10 mouse cellular contexts compared by ENCODE assay signal in the genomic region with DNA sequence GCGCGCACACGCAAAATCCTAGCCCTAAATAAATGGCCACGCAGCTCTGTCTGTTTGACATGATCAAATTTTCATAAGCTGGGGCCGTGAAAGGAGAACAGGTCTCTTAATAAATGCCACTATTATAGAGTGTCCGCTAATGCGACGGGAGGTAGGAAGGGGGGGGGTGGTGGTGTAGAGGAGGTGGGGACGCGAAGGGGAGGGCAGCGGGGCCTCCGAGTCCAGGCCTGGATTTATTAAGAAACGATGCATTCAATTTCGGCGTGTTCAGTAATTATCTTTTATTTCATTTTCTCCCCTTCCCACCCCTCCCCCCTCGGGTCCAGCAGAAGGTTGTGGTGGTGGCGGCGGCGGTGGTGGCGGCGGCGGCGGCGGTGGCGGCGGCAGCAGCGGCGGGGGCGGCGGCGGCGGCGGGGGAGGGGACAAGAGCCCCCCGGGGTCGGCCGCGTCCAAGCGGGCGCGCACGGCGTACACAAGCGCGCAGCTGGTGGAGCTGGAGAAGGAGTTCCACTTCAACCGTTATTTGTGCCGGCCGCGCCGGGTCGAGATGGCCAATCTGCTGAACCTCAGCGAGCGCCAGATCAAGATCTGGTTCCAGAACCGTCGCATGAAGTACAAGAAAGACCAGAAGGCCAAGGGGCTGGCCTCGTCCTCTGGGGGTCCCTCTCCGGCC. TPM values are rescaled to one million over a fixed set of nuclear protein-coding genes. Genes with fewer than 3 reads are reported as not detected.
DNase-seq lines count a peak whose midpoint lies in the region; ATAC-seq and TF ChIP-seq lines count a peak whose summit lies in the region.
"Had no signal": no experiment of that assay in that cellular context is flagged by ENCODE, and none has a peak within 500 bp of the region (broad histone marks: within the 10 kb centered on the region; RNA-seq: fewer than 3 reads in every experiment).

No protein-coding gene starts in this region.

- TF ChIP-seq CTCF in thymus, adult 2 months (IDR thresholded peaks at IDR 0.05; ENCODE audit: borderline replicate concordance, control insufficient read depth, extremely low read depth, insufficient read depth, low read length, poor library complexity), result no peak

- peak overlapping the region; percentile 62 for H3K4me2 ChIP-seq in hindbrain, embryonic 12.5 days (replicated peaks)
- peak overlapping the region; percentile 35 for H3K4me2 ChIP-seq in limb, embryonic 14.5 days (replicated peaks; ENCODE audit: low read depth, low read length, severe bottlenecking)

- H3K9me3 ChIP-seq in ES-E14 (ENCODE audit: control insufficient read depth, insufficient read depth, low read depth, low read length), result no peaks in the 10 kb centered on the region
- no peaks in the 10 kb centered on the region for H3K9me3 ChIP-seq in hindbrain, embryonic 12.5 days (replicated peaks)
- no peaks in the 10 kb centered on the region for H3K9me3 ChIP-seq in limb, embryonic 14.5 days (ENCODE audit: control insufficient read depth, low read length)
- H3K9me3 ChIP-seq: G1E had no signal

- H3K4me1 ChIP-seq in ES-E14 (ENCODE audit: control insufficient read depth in 2 of 2, insufficient read depth in 2 of 2, low read length in 2 of 2, poor library complexity in 1 of 2), result peaks cover 0 to 10% of the 10 kb centered on the region in 2 experiments; a peak in 1 of 4 replicates
- peaks cover 39% of the 10 kb centered on the region for H3K4me1 ChIP-seq in hindbrain, embryonic 12.5 days
- H3K4me1 ChIP-seq in limb, embryonic 14.5 days (ENCODE audit: control insufficient read depth, insufficient read depth, low read length), result no peaks in the 10 kb centered on the region
- H3K4me1 ChIP-seq in thymus, adult 2 months (replicated peaks; ENCODE audit: control insufficient read depth, insufficient read depth, low read length), result no peaks in the 10 kb centered on the region

- in situ Hi-C loops in ES-E14 (cut with MboI; ENCODE audit: low sequenced_read_pairs in 2 of 2, unreplicated experiment in 2 of 2), result no loop called here

- H3K36me3 ChIP-seq in ES-E14 (ENCODE audit: control insufficient read depth, insufficient read depth, low read length, poor library complexity, severe bottlenecking), result no peaks in the 10 kb centered on the region
- H3K36me3 ChIP-seq in hindbrain, embryonic 12.5 days, result no peaks in the 10 kb centered on the region
- H3K36me3 ChIP-seq in limb, embryonic 14.5 days (ENCODE audit: control insufficient read depth, insufficient read depth, low read length), result no peaks in the 10 kb centered on the region
- H3K36me3 ChIP-seq in thymus, adult 2 months (ENCODE audit: control insufficient read depth, insufficient read depth, low read length), result no peaks in the 10 kb centered on the region
- H3K36me3 ChIP-seq: G1E had no signal

- H3K4me3 ChIP-seq in ES-E14 (ENCODE audit: insufficient read depth in 1 of 2, low read depth in 1 of 2, low read length in 2 of 2, poor library complexity in 1 of 2, severe bottlenecking in 1 of 2), result peak overlapping the region; percentile 14 to 32; a peak in 2 of 4 replicates
- H3K4me3 ChIP-seq in hindbrain, embryonic 12.5 days, result peak overlapping the region; percentile 42
- H3K4me3 ChIP-seq in limb, embryonic 14.5 days (replicated peaks; ENCODE audit: low read length), result peak overlapping the region; percentile 17
- no peak overlapping the region for H3K4me3 ChIP-seq in thymus, adult 2 months (ENCODE audit: control insufficient read depth, insufficient read depth, low read length)

- DNase-seq in heart, adult 11 months, result peak; percentile 89
- DNase-seq in heart, adult 18-20 months, result no peak
- DNase-seq in ES-E14 (ENCODE audit: low read depth, low spot score), result no peak
- no peak for DNase-seq in limb, embryonic 14.5 days (ENCODE audit: low spot score)
- no peak for DNase-seq in yolk sac, embryonic 10.5 days (ENCODE audit: low spot score)
- DNase-seq in thymus, adult 2 months, result no peak
- DNase-seq in layer of hippocampus, postnatal 36 days, result no peak
- DNase-seq: cerebellum, adult 11 months had no signal

- peaks cover 87% of the 10 kb centered on the region for H3K27me3 ChIP-seq in hindbrain, embryonic 12.5 days
- H3K27me3 ChIP-seq in limb, embryonic 14.5 days (ENCODE audit: control insufficient read depth, insufficient read depth, low read length), result peaks cover 97% of the 10 kb centered on the region
- H3K27me3 ChIP-seq in thymus, adult 2 months (ENCODE audit: control insufficient read depth, insufficient read depth, low read length), result peaks cover 20% of the 10 kb centered on the region

- ATAC-seq in hindbrain, embryonic 12.5 days (ENCODE audit: low FRiP score), result no peak
- ATAC-seq in limb, embryonic 14.5 days (ENCODE audit: low FRiP score, low read depth), result no peak

- H3K27ac ChIP-seq in ES-E14 (ENCODE audit: insufficient read depth, low read depth, low read length, poor library complexity, severe bottlenecking), result no peak overlapping the region
- H3K27ac ChIP-seq in hindbrain, embryonic 12.5 days, result peak overlapping the region; percentile 95
- H3K27ac ChIP-seq in limb, embryonic 14.5 days (replicated peaks; ENCODE audit: low read depth, low read length), result no peak overlapping the region
- no peak overlapping the region for H3K27ac ChIP-seq in thymus, adult 2 months (ENCODE audit: control insufficient read depth, insufficient read depth, low read length)

- H3K9ac ChIP-seq in ES-E14 (ENCODE audit: insufficient read depth, low read depth, low read length, poor library complexity, severe bottlenecking), result no peak overlapping the region
- H3K9ac ChIP-seq in hindbrain, embryonic 12.5 days, result peak overlapping the region; percentile 85
- no peak overlapping the region for H3K9ac ChIP-seq in limb, embryonic 14.5 days (ENCODE audit: low read depth, low read length, severe bottlenecking)

- no peak for TF ChIP-seq POLR2A in limb, embryonic 14.5 days (IDR thresholded peaks at IDR 0.05; ENCODE audit: borderline replicate concordance, extremely low read depth, insufficient read depth, insufficient read length)
- no peak for TF ChIP-seq POLR2A in thymus, adult 2 months (IDR thresholded peaks at IDR 0.05; ENCODE audit: control insufficient read depth, extremely low read depth, insufficient read depth, low read length, poor library complexity)

- WGBS in hindbrain, embryonic 12.5 days, result under 1% methylated on average over 32 of the region's 56 CpGs
- WGBS in limb, embryonic 14.5 days, result 2% methylated on average over 39 of the region's 56 CpGs
- 71% methylated on average over 56 of the region's 56 CpGs for WGBS in thymus, adult 2 months

TF ChIP-seq in ES-E14, 5 proteins besides CTCF, POLR2A, EP300 and RAD21:
- TF ChIP-seq HCFC1 (IDR thresholded peaks at IDR 0.05; ENCODE audit: borderline replicate concordance, insufficient read depth, low read length), result no peak
- no peak for TF ChIP-seq ZC3H11A (IDR thresholded peaks at IDR 0.05; ENCODE audit: borderline replicate concordance, low read depth, low read length)
- no peak for TF ChIP-seq ZNF384 (IDR thresholded peaks at IDR 0.05; ENCODE audit: low read depth, low read length)
- TF ChIP-seq MAFK (IDR thresholded peaks at IDR 0.05; ENCODE audit: insufficient read depth, low read depth, low read length), result no peak
- TF ChIP-seq CHD2 (IDR thresholded peaks at IDR 0.05; ENCODE audit: low read depth, low read length), result no peak

RNA-seq across cellular contexts. Expression of gene Hoxb2, which starts 5.0 kb away (rescaled TPM):
- under 1 TPM; 0.46 to 0.62 TPM for total RNA-seq in heart, adult 18-20 months (2021)
- total RNA-seq in ES-E14 (2012; rRNA removed), result 0.62 TPM in 1 of 2 replicates, not detected in the other
- polyA plus RNA-seq in hindbrain, embryonic 12.5 days (2016; fragmentation: Nextera tagmentation; extraction: Ambion mirVana), result 58.2 and 73.9 TPM in 2 replicates
- 9.6 and 9.9 TPM in 2 replicates for polyA plus RNA-seq in limb, embryonic 14.5 days (2012; rRNA removed)
- 4.2 and 5.8 TPM in 2 replicates for polyA plus RNA-seq in limb, embryonic 14.5 days (2014; fragmentation: Nextera tagmentation; extraction: Ambion mirVana)
- polyA plus RNA-seq in thymus, adult 2 months (2012; rRNA removed), result 1.5 and 2.2 TPM in 2 replicates
- not detected for total RNA-seq in layer of hippocampus, postnatal 36 days (2021)
- polyA plus RNA-seq: G1E had no signal

RNA-seq across cellular contexts. Expression of gene Hoxb1, which starts 20.2 kb away (rescaled TPM):
- not detected for total RNA-seq in heart, adult 18-20 months (2021)
- 0.37 and 0.49 TPM in 2 replicates for total RNA-seq in ES-E14 (2012; rRNA removed)
- 0.82 and 2.2 TPM in 2 replicates for polyA plus RNA-seq in hindbrain, embryonic 12.5 days (2016; fragmentation: Nextera tagmentation; extraction: Ambion mirVana)
- polyA plus RNA-seq in limb, embryonic 14.5 days (2012; rRNA removed), result 0.11 TPM in 1 of 2 replicates, not detected in the other
- not detected in 2 replicates for polyA plus RNA-seq in limb, embryonic 14.5 days (2014; fragmentation: Nextera tagmentation; extraction: Ambion mirVana)
- polyA plus RNA-seq in thymus, adult 2 months (2012; rRNA removed), result not detected in 2 replicates
- not detected for total RNA-seq in layer of hippocampus, postnatal 36 days (2021)
- polyA plus RNA-seq: G1E had no signal

RNA-seq across cellular contexts. Expression of gene Hoxb3, which starts 22.2 kb away (rescaled TPM):
- total RNA-seq in heart, adult 18-20 months (2021), result under 1 TPM; 0.12 to 0.57 TPM
- total RNA-seq in ES-E14 (2012; rRNA removed), result 0.54 TPM in 1 of 2 replicates, not detected in the other
- 15.3 and 19.3 TPM in 2 replicates for polyA plus RNA-seq in hindbrain, embryonic 12.5 days (2016; fragmentation: Nextera tagmentation; extraction: Ambion mirVana)
- 4.9 and 5.4 TPM in 2 replicates for polyA plus RNA-seq in limb, embryonic 14.5 days (2012; rRNA removed)
- polyA plus RNA-seq in limb, embryonic 14.5 days (2014; fragmentation: Nextera tagmentation; extraction: Ambion mirVana), result 0.18 and 0.69 TPM in 2 replicates
- polyA plus RNA-seq in thymus, adult 2 months (2012; rRNA removed), result 1.1 TPM in 2 replicates
- total RNA-seq in layer of hippocampus, postnatal 36 days (2021), result not detected

RNA-seq across cellular contexts. Expression of gene Hoxb4, which starts 27.3 kb away (rescaled TPM):
- under 1 TPM; 0.62 to 0.64 TPM for total RNA-seq in heart, adult 18-20 months (2021)
- total RNA-seq in ES-E14 (2012; rRNA removed), result 0.21 and 1.2 TPM in 2 replicates
- polyA plus RNA-seq in hindbrain, embryonic 12.5 days (2016; fragmentation: Nextera tagmentation; extraction: Ambion mirVana), result 7.7 and 8.1 TPM in 2 replicates
- 2.3 and 2.5 TPM in 2 replicates for polyA plus RNA-seq in limb, embryonic 14.5 days (2012; rRNA removed)
- 0.17 and 0.28 TPM in 2 replicates for polyA plus RNA-seq in limb, embryonic 14.5 days (2014; fragmentation: Nextera tagmentation; extraction: Ambion mirVana)
- 1.3 and 1.5 TPM in 2 replicates for polyA plus RNA-seq in thymus, adult 2 months (2012; rRNA removed)
- not detected for total RNA-seq in layer of hippocampus, postnatal 36 days (2021)
- total RNA-seq: G1E had no signal

RNA-seq across cellular contexts. Expression of gene Hoxb5, which starts 42.2 kb away (rescaled TPM):
- total RNA-seq in heart, adult 18-20 months (2021), result under 1 TPM; 0.12 to 0.21 TPM
- 0.09 and 0.16 TPM in 2 replicates for total RNA-seq in ES-E14 (2012; rRNA removed)
- polyA plus RNA-seq in hindbrain, embryonic 12.5 days (2016; fragmentation: Nextera tagmentation; extraction: Ambion mirVana), result 74.3 and 126 TPM in 2 replicates
- 1.8 TPM in 2 replicates for polyA plus RNA-seq in limb, embryonic 14.5 days (2012; rRNA removed)
- 0.51 and 0.85 TPM in 2 replicates for polyA plus RNA-seq in limb, embryonic 14.5 days (2014; fragmentation: Nextera tagmentation; extraction: Ambion mirVana)
- polyA plus RNA-seq in thymus, adult 2 months (2012; rRNA removed), result 0.18 and 0.22 TPM in 2 replicates
- total RNA-seq in layer of hippocampus, postnatal 36 days (2021), result not detected
